Mouse (Mus musculus): ENCODE measurements around the gene Ncoa7. TPM values are rescaled to one million over a fixed set of nuclear protein-coding genes. Genes with fewer than 3 reads are reported as not detected.

Ncoa7 gene
- polyA plus RNA-seq, 1 experiment from 2014 or later, result 8.3 TPM

- no peaks in the 10 kb centered on the region for H3K27me3 ChIP-seq (ENCODE audit: control insufficient read depth, insufficient read depth, low read length)
- H3K9ac ChIP-seq (ENCODE audit: low read length), result no peak overlapping the region
- no peak for ATAC-seq (ENCODE audit: insufficient number of reproducible peaks, insufficient read depth, low FRiP score, low read depth)
- no peak overlapping the region for H3K27ac ChIP-seq (replicated peaks in 1 of 2; ENCODE audit: control insufficient read depth in 1 of 2, insufficient read depth in 1 of 2, low read depth in 2 of 2, low read length in 2 of 2)
- H3K4me3 ChIP-seq (ENCODE audit: control insufficient read depth in 1 of 2, insufficient read depth in 1 of 2, low read depth in 1 of 2, low read length in 2 of 2), result no peak overlapping the region
- no peak overlapping the region for H3K4me2 ChIP-seq (ENCODE audit: low read length)
- H3K9me3 ChIP-seq (ENCODE audit: control insufficient read depth, low read length), result no peaks in the 10 kb centered on the region
- 0 out of 4 replicates have a peak, but pooled peaks cover 0 to 10% of the 10 kb centered on the region in 2 experiments for H3K4me1 ChIP-seq (ENCODE audit: control insufficient read depth in 2 of 2, insufficient read depth in 2 of 2, low read length in 2 of 2)
- H3K36me3 ChIP-seq (ENCODE audit: control insufficient read depth, insufficient read depth, low read length), result no peaks in the 10 kb centered on the region
These were observed 180.2 kb downstream of the Ncoa7 start for GRCm38 (mm10) chr10:30622928-30623327.

DNA sequence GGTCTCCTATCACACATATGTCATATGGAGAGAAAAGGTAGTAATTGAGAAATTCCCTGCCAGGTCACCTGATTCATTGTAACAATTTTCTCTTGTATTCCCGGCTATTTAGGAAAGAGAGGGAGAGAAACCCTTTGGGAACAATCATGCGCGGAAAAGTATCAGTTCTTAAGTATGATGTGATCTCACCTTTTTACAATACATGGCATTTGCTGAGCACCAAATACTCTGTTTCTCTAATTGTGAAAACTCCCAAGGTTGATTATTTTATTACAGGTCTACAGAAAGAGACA, 184.3 kb downstream of the Ncoa7 start:
- H3K27me3 ChIP-seq (ENCODE audit: control insufficient read depth, insufficient read depth, low read length), result no peaks in the 10 kb centered on the region

DNA sequence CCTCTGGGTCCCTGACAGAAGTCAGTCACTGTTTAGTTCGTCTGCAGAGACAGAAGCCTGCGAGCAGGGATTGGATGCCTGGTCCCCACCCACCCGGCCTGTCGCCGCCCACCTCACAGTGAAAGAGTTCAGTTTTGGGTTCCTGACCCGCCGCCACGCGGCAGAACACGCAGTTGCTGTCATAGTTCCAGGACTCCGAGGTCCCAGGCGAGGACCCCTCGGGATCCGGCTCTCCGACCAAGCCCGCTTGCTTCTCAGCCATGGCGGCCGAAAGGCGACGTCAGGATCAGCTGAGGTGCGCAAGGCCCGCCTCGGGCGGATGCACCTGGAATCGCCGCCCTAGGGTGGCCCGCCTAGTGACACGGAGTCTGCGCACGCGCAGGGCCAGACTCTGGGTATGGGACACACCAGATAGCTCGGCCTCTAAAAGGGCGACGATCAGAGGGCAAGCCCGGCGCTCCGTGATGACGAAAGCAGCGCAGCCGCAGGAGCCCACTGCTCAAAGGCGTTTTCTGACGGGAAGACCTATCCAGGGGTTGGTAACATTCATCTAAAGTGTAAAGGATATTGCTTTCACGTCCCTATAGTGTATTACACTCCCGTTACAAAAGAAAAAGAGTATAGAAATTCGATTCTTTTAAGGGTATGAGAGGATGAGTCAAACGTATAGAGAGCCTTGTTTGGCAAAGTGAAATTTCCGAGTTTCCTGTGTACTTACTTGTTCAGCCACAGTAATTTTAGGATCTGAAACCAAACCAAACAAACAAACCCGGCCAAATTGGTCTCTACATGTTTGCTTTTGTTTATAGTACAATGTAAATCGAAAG, 184.8 kb downstream of the Ncoa7 start:
- 2% methylated on average over 49 of the region's 49 CpGs for WGBS
- H3K4me2 ChIP-seq (ENCODE audit: low read length), result peak overlapping the region; percentile 92
- peak overlapping the region; percentile 85 for H3K9ac ChIP-seq (ENCODE audit: low read length)
- H3K4me3 ChIP-seq (ENCODE audit: control insufficient read depth in 1 of 2, insufficient read depth in 1 of 2, low read depth in 1 of 2, low read length in 2 of 2), result peak overlapping the region; percentile 73 to 94
- no peaks in the 10 kb centered on the region for H3K9me3 ChIP-seq (ENCODE audit: control insufficient read depth, low read length)
- ATAC-seq (ENCODE audit: insufficient number of reproducible peaks, insufficient read depth, low FRiP score, low read depth), result peak; percentile 100
- H3K4me1 ChIP-seq (ENCODE audit: control insufficient read depth in 2 of 2, insufficient read depth in 2 of 2, low read length in 2 of 2), result 0 out of 4 replicates have a peak, but pooled peaks cover 0 to 7% of the 10 kb centered on the region in 2 experiments
- H3K27me3 ChIP-seq (ENCODE audit: control insufficient read depth, insufficient read depth, low read length), result no peaks in the 10 kb centered on the region
- H3K36me3 ChIP-seq (ENCODE audit: control insufficient read depth, insufficient read depth, low read length), result 0 out of 2 replicates have a peak, but pooled peaks cover 4% of the 10 kb centered on the region
- H3K27ac ChIP-seq (replicated peaks in 1 of 2; ENCODE audit: control insufficient read depth in 1 of 2, insufficient read depth in 1 of 2, low read depth in 2 of 2, low read length in 2 of 2), result peak overlapping the region; percentile 98 to 100

More for the DNA sequence above, 184.3 kb downstream of the Ncoa7 start:
- Histone ChIP-seq H3K27ac (replicated peaks in 1 of 2; ENCODE audit: control insufficient read depth in 1 of 2, insufficient read depth in 1 of 2, low read depth in 2 of 2, low read length in 2 of 2) (peak overlapping the region in 1 of 2 experiments; percentile 98; a peak in 1 of 4 replicates), H3K9me3 (ENCODE audit: control insufficient read depth, low read length) (no peaks in the 10 kb centered on the region), H3K4me1 (ENCODE audit: control insufficient read depth in 2 of 2, insufficient read depth in 2 of 2, low read length in 2 of 2) (0 out of 4 replicates have a peak, but pooled peaks cover 0 to 7% of the 10 kb centered on the region in 2 experiments), H3K4me3 (ENCODE audit: control insufficient read depth in 1 of 2, insufficient read depth in 1 of 2, low read depth in 1 of 2, low read length in 2 of 2) (peak overlapping the region in 1 of 2 experiments; percentile 73; a peak in 3 of 4 replicates), H3K4me2 (ENCODE audit: low read length) (peak overlapping the region; percentile 92), H3K9ac (ENCODE audit: low read length) (peak overlapping the region; percentile 85), H3K36me3 (ENCODE audit: control insufficient read depth, insufficient read depth, low read length) (0 out of 2 replicates have a peak, but pooled peaks cover under 1% of the 10 kb centered on the region)
- no peak for ATAC-seq (ENCODE audit: insufficient number of reproducible peaks, insufficient read depth, low FRiP score, low read depth)
- 36% methylated on average over 3 of the region's 3 CpGs for WGBS

DNA sequence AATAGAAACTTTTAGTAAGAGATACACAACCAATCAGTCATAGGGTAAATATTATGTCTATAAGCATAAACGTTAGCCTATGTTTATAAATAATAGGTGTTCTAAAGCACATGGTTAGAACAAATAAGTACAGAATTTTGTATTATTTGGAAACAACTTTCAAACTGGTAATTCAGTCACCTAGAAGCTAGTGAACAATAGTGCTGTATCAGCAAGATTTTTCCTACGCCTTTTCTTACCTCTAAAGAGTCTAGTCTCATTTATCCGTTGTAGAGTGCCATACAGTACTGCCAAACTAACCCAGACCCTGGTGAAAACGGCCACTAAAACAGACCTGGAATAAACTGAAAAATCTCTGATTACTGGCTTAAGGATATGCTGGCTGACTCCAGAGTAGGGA, 190.1 kb downstream of the Ncoa7 start:
- Histone ChIP-seq H3K4me3 (ENCODE audit: control insufficient read depth in 1 of 2, insufficient read depth in 1 of 2, low read depth in 1 of 2, low read length in 2 of 2) (no peak overlapping the region), H3K27me3 (ENCODE audit: control insufficient read depth, insufficient read depth, low read length) (no peaks in the 10 kb centered on the region), H3K9me3 (ENCODE audit: control insufficient read depth, low read length) (no peaks in the 10 kb centered on the region), H3K4me1 (ENCODE audit: control insufficient read depth in 2 of 2, insufficient read depth in 2 of 2, low read length in 2 of 2) (0 out of 4 replicates have a peak, but pooled peaks cover 0 to 5% of the 10 kb centered on the region in 2 experiments), H3K36me3 (ENCODE audit: control insufficient read depth, insufficient read depth, low read length) (peaks cover 35% of the 10 kb centered on the region), H3K9ac (ENCODE audit: low read length) (no peak overlapping the region), H3K4me2 (ENCODE audit: low read length) (no peak overlapping the region), H3K27ac (replicated peaks in 1 of 2; ENCODE audit: control insufficient read depth in 1 of 2, insufficient read depth in 1 of 2, low read depth in 2 of 2, low read length in 2 of 2) (no peak overlapping the region)
- 85% methylated on average over 4 of the region's 4 CpGs for WGBS
- ATAC-seq (ENCODE audit: insufficient number of reproducible peaks, insufficient read depth, low FRiP score, low read depth), result no peak

- no peak overlapping the region for H3K4me2 ChIP-seq (ENCODE audit: low read length)
- H3K9ac ChIP-seq (ENCODE audit: low read length), result no peak overlapping the region
- H3K4me3 ChIP-seq (ENCODE audit: control insufficient read depth in 1 of 2, insufficient read depth in 1 of 2, low read depth in 1 of 2, low read length in 2 of 2), result no peak overlapping the region
- H3K27ac ChIP-seq (replicated peaks in 1 of 2; ENCODE audit: control insufficient read depth in 1 of 2, insufficient read depth in 1 of 2, low read depth in 2 of 2, low read length in 2 of 2), result no peak overlapping the region
- H3K36me3 ChIP-seq (ENCODE audit: control insufficient read depth, insufficient read depth, low read length), result peaks cover 50% of the 10 kb centered on the region
- no peak for ATAC-seq (ENCODE audit: insufficient number of reproducible peaks, insufficient read depth, low FRiP score, low read depth)
- no peaks in the 10 kb centered on the region for H3K27me3 ChIP-seq (ENCODE audit: control insufficient read depth, insufficient read depth, low read length)
- no peaks in the 10 kb centered on the region for H3K4me1 ChIP-seq (ENCODE audit: control insufficient read depth in 2 of 2, insufficient read depth in 2 of 2, low read length in 2 of 2)
- H3K9me3 ChIP-seq (ENCODE audit: control insufficient read depth, low read length), result no peaks in the 10 kb centered on the region
These were observed 193.5 kb downstream of the Ncoa7 start for GRCm38 (mm10) chr10:30609614-30610013.

GRCm38 (mm10) chr10:30608109-30608508, 195.0 kb downstream of the Ncoa7 start:
- peaks cover 44% of the 10 kb centered on the region for H3K36me3 ChIP-seq (ENCODE audit: control insufficient read depth, insufficient read depth, low read length)
- H3K4me2 ChIP-seq (ENCODE audit: low read length), result no peak overlapping the region
- no peak overlapping the region for H3K27ac ChIP-seq (replicated peaks in 1 of 2; ENCODE audit: control insufficient read depth in 1 of 2, insufficient read depth in 1 of 2, low read depth in 2 of 2, low read length in 2 of 2)
- H3K9me3 ChIP-seq (ENCODE audit: control insufficient read depth, low read length), result no peaks in the 10 kb centered on the region
- no peaks in the 10 kb centered on the region for H3K27me3 ChIP-seq (ENCODE audit: control insufficient read depth, insufficient read depth, low read length)
- 68% methylated on average over 2 of the region's 2 CpGs for whole genome bisulfite sequencing
- H3K4me3 ChIP-seq (ENCODE audit: control insufficient read depth in 1 of 2, insufficient read depth in 1 of 2, low read depth in 1 of 2, low read length in 2 of 2), result no peak overlapping the region
- H3K4me1 ChIP-seq (ENCODE audit: control insufficient read depth in 2 of 2, insufficient read depth in 2 of 2, low read length in 2 of 2), result no peaks in the 10 kb centered on the region
- no peak overlapping the region for H3K9ac ChIP-seq (ENCODE audit: low read length)
- no peak for ATAC-seq (ENCODE audit: insufficient number of reproducible peaks, insufficient read depth, low FRiP score, low read depth)

- Histone ChIP-seq H3K9me3 (ENCODE audit: control insufficient read depth, low read length) (no peaks in the 10 kb centered on the region), H3K4me1 (ENCODE audit: control insufficient read depth in 2 of 2, insufficient read depth in 2 of 2, low read length in 2 of 2) (peaks cover 0 to 10% of the 10 kb centered on the region in 2 experiments; a peak in 2 of 4 replicates), H3K4me3 (ENCODE audit: control insufficient read depth in 1 of 2, insufficient read depth in 1 of 2, low read depth in 1 of 2, low read length in 2 of 2) (peak within 1 kb of the TSS; percentile 83 to 90), H3K4me2 (ENCODE audit: low read length) (peak within 1 kb of the TSS; percentile 89), H3K9ac (ENCODE audit: low read length) (peak within 1 kb of the TSS; percentile 89), H3K27ac (replicated peaks in 1 of 2; ENCODE audit: control insufficient read depth in 1 of 2, insufficient read depth in 1 of 2, low read depth in 2 of 2, low read length in 2 of 2) (peak within 1 kb of the TSS; percentile 84 to 87), H3K36me3 (ENCODE audit: control insufficient read depth, insufficient read depth, low read length) (peaks cover 23% of the 10 kb centered on the region), H3K27me3 (ENCODE audit: control insufficient read depth, insufficient read depth, low read length) (no peaks in the 10 kb centered on the region)
- ATAC-seq (ENCODE audit: insufficient number of reproducible peaks, insufficient read depth, low FRiP score, low read depth), result peak; percentile 90
- under 1% methylated on average over 25 of the region's 28 CpGs for WGBS
These were observed 202.6 kb downstream of the Ncoa7 start, which contains the start of gene Trmt11 for GRCm38 (mm10) chr10:30600542-30600966. Gene Trmt11, minus strand, starts transcription at chr10:30600749.
